Mouse (Mus musculus): ENCODE data around the gene Pms2.
A peak's percentile ranks its signal among the peaks of the same experiment; 100 is the strongest.

Pms2 gene

GRCm38 (mm10) chr5:143933414-143933813 is 23.6 kb downstream of the Pms2 start:
- DNase-seq (ENCODE audit: low spot score in 2 of 2): no peak

- DNase-seq (ENCODE audit: low spot score in 2 of 2): no peak
These were observed 24.1 kb downstream of the Pms2 start for GRCm38 (mm10) chr5:143933875-143934274.

- DNase-seq (ENCODE audit: low spot score in 2 of 2): no peak
These were observed 26.4 kb downstream of the Pms2 start for GRCm38 (mm10) chr5:143936156-143936555.

GRCm38 (mm10) chr5:143941588-143941987 is 31.8 kb downstream of the Pms2 start:
- no peak for DNase-seq (ENCODE audit: low spot score in 2 of 2)

GRCm38 (mm10) chr5:143943231-143944125 is 33.7 kb downstream of the Pms2 start:
- peak; percentile 80 to 89 for DNase-seq (ENCODE audit: low spot score in 2 of 2)

GRCm38 (mm10) chr5:143948361-143948760 is 38.6 kb downstream of the Pms2 start:
- no peak for DNase-seq (ENCODE audit: low spot score in 2 of 2)

- no peak for DNase-seq (ENCODE audit: low spot score in 2 of 2)
These were observed 40.3 kb downstream of the Pms2 start for GRCm38 (mm10) chr5:143950016-143950415.

- DNase-seq (ENCODE audit: low spot score in 2 of 2): no peak
These were observed 47.3 kb downstream of the Pms2 start for GRCm38 (mm10) chr5:143957101-143957500.

- DNase-seq (ENCODE audit: low spot score in 2 of 2): no peak
These were observed 49.8 kb downstream of the Pms2 start for GRCm38 (mm10) chr5:143959551-143959950.

- no peak for DNase-seq (ENCODE audit: low spot score in 2 of 2)
These were observed 51.4 kb downstream of the Pms2 start for GRCm38 (mm10) chr5:143961176-143961575.

GRCm38 (mm10) chr5:143965586-143966345 is 56.0 kb downstream of the Pms2 start:
- DNase-seq (ENCODE audit: low spot score in 2 of 2): no peak

- no peak for DNase-seq (ENCODE audit: low spot score in 2 of 2)
These were observed 56.9 kb downstream of the Pms2 start for GRCm38 (mm10) chr5:143966671-143967070.

- DNase-seq (ENCODE audit: low spot score in 2 of 2): no peak
These were observed 62.9 kb downstream of the Pms2 start for GRCm38 (mm10) chr5:143972628-143973027.

- no peak for DNase-seq (ENCODE audit: low spot score in 2 of 2)
These were observed 65.3 kb downstream of the Pms2 start for GRCm38 (mm10) chr5:143974931-143975630.

- no peak for DNase-seq (ENCODE audit: low spot score in 2 of 2)
These were observed 65.8 kb downstream of the Pms2 start for GRCm38 (mm10) chr5:143975631-143975933.

GRCm38 (mm10) chr5:143976232-143976631 is 66.5 kb downstream of the Pms2 start:
- no peak for DNase-seq (ENCODE audit: low spot score in 2 of 2)

- DNase-seq (ENCODE audit: low spot score in 2 of 2): no peak
These were observed 67.1 kb downstream of the Pms2 start for GRCm38 (mm10) chr5:143976726-143977431.

GRCm38 (mm10) chr5:143980858-143981257 is 71.1 kb downstream of the Pms2 start:
- DNase-seq (ENCODE audit: low spot score in 2 of 2): no peak

- no peak for DNase-seq (ENCODE audit: low spot score in 2 of 2)
These were observed 72.6 kb downstream of the Pms2 start for GRCm38 (mm10) chr5:143982361-143982760.
